16 mouse cellular contexts compared by ENCODE assay signal in the genomic region with DNA sequence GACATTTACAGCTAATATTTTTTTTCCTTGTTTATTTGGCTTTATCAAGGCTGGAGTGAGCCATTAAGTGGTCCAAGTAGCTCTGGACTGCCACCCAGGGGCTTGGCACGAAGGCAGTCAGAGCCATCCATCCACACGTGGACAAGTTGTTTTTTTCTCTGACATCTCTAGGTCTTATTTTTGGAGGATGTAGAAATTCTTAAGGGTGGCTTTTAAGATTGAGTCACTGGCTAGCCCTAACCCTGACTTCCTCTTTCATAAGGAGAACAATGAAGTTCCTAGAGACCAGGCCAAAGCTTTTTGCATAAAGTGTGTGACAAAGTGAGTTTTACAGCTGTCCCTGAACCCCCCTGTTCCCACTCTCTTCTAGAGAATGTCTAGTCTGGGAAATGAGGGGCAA. TPM values are rescaled to one million over a fixed set of nuclear protein-coding genes. Genes with fewer than 3 reads are reported as not detected.
DNase-seq lines count a peak whose midpoint lies in the region; ATAC-seq and TF ChIP-seq lines count a peak whose summit lies in the region.
"Had no signal": no experiment of that assay in that cellular context is flagged by ENCODE, and none has a peak within 500 bp of the region (broad histone marks: within the 10 kb centered on the region; RNA-seq: fewer than 3 reads in every experiment).

No protein-coding gene starts in this region.

- peaks cover 11% of the 10 kb centered on the region for H3K4me1 ChIP-seq in heart, postnatal 0 days (ENCODE audit: control insufficient read depth, insufficient read depth)
- H3K4me1 ChIP-seq in brown adipose tissue, adult 24 weeks (ENCODE audit: control insufficient read depth, insufficient read depth, insufficient read length, low read length) = 0 out of 2 replicates have a peak, but pooled peaks cover 2% of the 10 kb centered on the region
- 0 out of 2 replicates have a peak, but pooled peaks cover 5% of the 10 kb centered on the region for H3K4me1 ChIP-seq in kidney, embryonic 16.5 days (ENCODE audit: insufficient read depth, low read length)

- H3K4me3 ChIP-seq in heart, postnatal 0 days (ENCODE audit: low read depth, low read length) = no peak overlapping the region
- H3K4me3 ChIP-seq in brown adipose tissue, adult 24 weeks (ENCODE audit: insufficient read depth, low read depth, low read length) = no peak overlapping the region
- no peak overlapping the region for H3K4me3 ChIP-seq in kidney, embryonic 16.5 days (ENCODE audit: low read length)
- H3K4me3 ChIP-seq: hindbrain, embryonic 12.5 days had no signal

- TF ChIP-seq EP300 in heart, postnatal 0 days (IDR thresholded peaks at IDR 0.05; ENCODE audit: low read depth) = no peak

- peak overlapping the region; percentile 51; the same call in 1 of the 2 replicates for H3K27ac ChIP-seq in heart, postnatal 0 days (ENCODE audit: low read depth)
- peak overlapping the region; percentile 39 for H3K27ac ChIP-seq in brown adipose tissue, adult 24 weeks (replicated peaks; ENCODE audit: low read depth, low read length)
- no peak overlapping the region for H3K27ac ChIP-seq in kidney, embryonic 16.5 days (ENCODE audit: low read length)
- H3K27ac ChIP-seq: hindbrain, embryonic 12.5 days; macrophage had no signal

- ATAC-seq in heart, postnatal 0 days (ENCODE audit: insufficient read depth, low read depth) = no peak
- ATAC-seq in megakaryocyte, adult 5-6 weeks (ENCODE audit: poor library complexity, severe bottlenecking) = peak; percentile 79
- no peak for ATAC-seq in kidney, embryonic 16.5 days (ENCODE audit: low FRiP score, low TSS enrichment)
- ATAC-seq: intestine, embryonic 16.5 days had no signal

- 30% methylated on average over 2 of the region's 2 CpGs for WGBS in heart, postnatal 0 days
- WGBS in kidney, embryonic 16.5 days = 51% methylated on average over 2 of the region's 2 CpGs

- peaks cover 17% of the 10 kb centered on the region for H3K36me3 ChIP-seq in heart, postnatal 0 days (replicated peaks; ENCODE audit: control insufficient read depth, insufficient read depth, low read length)
- H3K36me3 ChIP-seq in kidney, embryonic 16.5 days (ENCODE audit: insufficient read depth, low read length) = peaks cover 13% of the 10 kb centered on the region

- H3K9ac ChIP-seq in heart, postnatal 0 days (replicated peaks; ENCODE audit: low read depth, low read length) = no peak overlapping the region
- H3K9ac ChIP-seq in kidney, embryonic 16.5 days (replicated peaks; ENCODE audit: low read length) = no peak overlapping the region
- H3K9ac ChIP-seq: hindbrain, embryonic 12.5 days had no signal

- no peak for TF ChIP-seq CTCF in heart, postnatal 0 days (IDR thresholded peaks at IDR 0.05; ENCODE audit: low read depth)

- no peak overlapping the region for H3K4me2 ChIP-seq in heart, postnatal 0 days (ENCODE audit: low read depth, low read length)
- no peak overlapping the region for H3K4me2 ChIP-seq in kidney, embryonic 16.5 days (replicated peaks; ENCODE audit: low read depth, low read length)
- H3K4me2 ChIP-seq: hindbrain, embryonic 12.5 days had no signal

- intact Hi-C loops in heart, postnatal 36 days (cut with DNase I) = loop anchor here (5.0 kb wide), 3 partner anchors 63 to 393 kb away; a partner anchor contains a TSS
- intact Hi-C loops in left cerebral cortex, postnatal 36 days (cut with DNase I) = no loop called here

- no peaks in the 10 kb centered on the region for H3K9me3 ChIP-seq in heart, postnatal 0 days (replicated peaks; ENCODE audit: control insufficient read depth, low read length)
- no peaks in the 10 kb centered on the region for H3K9me3 ChIP-seq in kidney, embryonic 16.5 days (ENCODE audit: low read length)
- H3K9me3 ChIP-seq: hindbrain, embryonic 12.5 days had no signal

- DNase-seq in heart, postnatal 0 days (ENCODE audit: low spot score) = no peak
- no peak for DNase-seq in heart, postnatal 36 days
- peak; percentile 68 for DNase-seq in A20 (ENCODE audit: low read depth, low spot score)
- DNase-seq in kidney, postnatal 25 days = no peak
- no peak for DNase-seq in left cerebral cortex, postnatal 36 days (ENCODE audit: low spot score in 2 of 2)
- DNase-seq: adrenal gland, postnatal 25 days; kidney, postnatal 10 days; layer of hippocampus, adult 9-11 months; liver; midbrain, embryonic 14.5 days had no signal

- H3K27me3 ChIP-seq in heart, postnatal 0 days (ENCODE audit: control insufficient read depth, insufficient read depth, low read length) = no peaks in the 10 kb centered on the region
- H3K27me3 ChIP-seq in kidney, embryonic 16.5 days (ENCODE audit: insufficient read depth, low read length) = no peaks in the 10 kb centered on the region
- H3K27me3 ChIP-seq: hindbrain, embryonic 12.5 days had no signal

RNA-seq across cellular contexts. Expression of a gene that starts 16.5 kb away (rescaled TPM):
- 33.3 and 49.3 TPM in 2 replicates for total RNA-seq in heart, postnatal 0 days (2014; rRNA removed; ENCODE audit: low replicate concordance)
- polyA plus RNA-seq in heart, postnatal 0 days (2015; fragmentation: Nextera tagmentation; extraction: Ambion mirVana) = 83.6 and 87.1 TPM in 2 replicates
- total RNA-seq in heart, postnatal 36 days (2021) = 10 to 100 TPM; 31.9 to 42.1 TPM
- 185 and 259 TPM in 2 replicates for polyA plus RNA-seq in brown adipose tissue, adult 24 weeks (2012; ENCODE audit: insufficient read depth, insufficient read length, missing spikeins)
- 33.2 and 37.4 TPM in 2 replicates for total RNA-seq in megakaryocyte, adult 5-6 weeks (2015)
- 33.5 and 43.9 TPM in 2 replicates for total RNA-seq in megakaryocyte, adult 5-6 weeks (2017)
- 80.9 and 86.7 TPM in 2 replicates for polyA plus RNA-seq in kidney, embryonic 16.5 days (2015; fragmentation: Nextera tagmentation; extraction: Ambion mirVana)
- total RNA-seq in left cerebral cortex, postnatal 36 days (2021) = 10 to 100 TPM; 73.5 to 74.4 TPM
